Mouse (Mus musculus) liver, embryonic 14.5 days (tissue): ENCODE measurements at regions not wholly inside any gene's neighbourhood (a gene's known extent, or its start where the extent isn't known, plus 50 kb on each side); places are given as distances from the start of the nearest gene placed in this dataset.

Experiments
- ATAC-seq: fragments of 200-750 bp; cut with Nextera tagmentation; 2 replicates; pipeline ENCODE4 v1.8.0; 2017; ENCODE audit warnings: moderate number of reproducible peaks, mild to moderate bottlenecking, moderate library complexity; ENCODE audit not compliant: insufficient read depth
- DNase-seq, 3 experiments: peaks; one replicate each; pipeline ENCODE4 v3.0.0-alpha.2; 2012 to 2013; ENCODE audit warnings: low read depth in 3 of 3, low spot score in 3 of 3
- H3K27ac ChIP-seq: fragments of 300-500 bp; sonication (generic); 2 replicates; pipeline ENCODE4 v1.5.1; 2014; ENCODE audit warnings: moderate library complexity, mild to moderate bottlenecking, control low read depth, inconsistent platforms
- H3K27me3 ChIP-seq: fragments of 300-500 bp; sonication (generic); 2 replicates; pipeline ENCODE4 v1.6.1; 2014; ENCODE audit warnings: mild to moderate bottlenecking, low read length, moderate library complexity; ENCODE audit not compliant: control insufficient read depth, insufficient read depth
- H3K36me3 ChIP-seq: fragments of 300-500 bp; sonication (generic); replicated peaks from 2 replicates; pipeline ENCODE4 v1.6.1; 2014; ENCODE audit warnings: low read depth; ENCODE audit not compliant: control insufficient read depth, insufficient read depth
- H3K4me1 ChIP-seq, 2 experiments: fragments of 200-500 bp in 1 of 2; fragments of 300-500 bp in 1 of 2; sonication (generic) in 1 of 2; replicated peaks; 2 replicates each; pipeline ENCODE4 v1.6.1; 2012 to 2014; ENCODE audit warnings: antibody characterized with exemption in 1 of 2, inconsistent platforms in 1 of 2, low read length in 1 of 2; ENCODE audit not compliant: control insufficient read depth in 2 of 2, insufficient read depth in 2 of 2
- H3K4me2 ChIP-seq: fragments of 300-500 bp; sonication (generic); 2 replicates; pipeline ENCODE4 v1.6.1; 2014; ENCODE audit warnings: low read depth, mild to moderate bottlenecking, control low read depth, moderate library complexity
- H3K4me3 ChIP-seq, 2 experiments: fragments of 200-500 bp in 1 of 2; fragments of 300-500 bp in 1 of 2; sonication (generic) in 1 of 2; 2 replicates each; pipeline ENCODE4 v1.5.1; 2012 to 2014; ENCODE audit warnings: low read depth in 2 of 2, low read length in 2 of 2, mild to moderate bottlenecking in 2 of 2, control low read depth in 1 of 2, inconsistent platforms in 1 of 2, moderate library complexity in 1 of 2; ENCODE audit not compliant: insufficient read depth in 1 of 2
- H3K9ac ChIP-seq: fragments of 300-500 bp; sonication (generic); replicated peaks from 2 replicates; pipeline ENCODE4 v1.6.1; 2014; ENCODE audit warnings: mild to moderate bottlenecking, control low read depth, moderate library complexity
- H3K9me3 ChIP-seq: fragments of 300-500 bp; sonication (generic); 2 replicates; pipeline ENCODE4 v1.6.1; 2016; ENCODE audit warnings: low read length, mixed read lengths; ENCODE audit not compliant: control insufficient read depth
- CTCF ChIP-seq: IDR thresholded peaks from 2 replicates; pipeline ENCODE4 v1.5.1; 2016; ENCODE audit warnings: antibody characterized with exemption, low read depth, control low read depth
- EP300 ChIP-seq: IDR thresholded peaks from 2 replicates; pipeline ENCODE4 v1.6.1; 2016; ENCODE audit warnings: antibody characterized with exemption, low read depth
- WGBS: fragments of 180-500 bp; shearing (Covaris S2); extraction: QIAGEN DNeasy Blood & Tissue Kit; methylation state at CpG from one replicate; pipeline ENCODE4 v1.1.7; 2014; ENCODE audit not compliant: insufficient replicate concordance; 5-methylcytosine and 5-hydroxymethylcytosine counted together

DNA sequence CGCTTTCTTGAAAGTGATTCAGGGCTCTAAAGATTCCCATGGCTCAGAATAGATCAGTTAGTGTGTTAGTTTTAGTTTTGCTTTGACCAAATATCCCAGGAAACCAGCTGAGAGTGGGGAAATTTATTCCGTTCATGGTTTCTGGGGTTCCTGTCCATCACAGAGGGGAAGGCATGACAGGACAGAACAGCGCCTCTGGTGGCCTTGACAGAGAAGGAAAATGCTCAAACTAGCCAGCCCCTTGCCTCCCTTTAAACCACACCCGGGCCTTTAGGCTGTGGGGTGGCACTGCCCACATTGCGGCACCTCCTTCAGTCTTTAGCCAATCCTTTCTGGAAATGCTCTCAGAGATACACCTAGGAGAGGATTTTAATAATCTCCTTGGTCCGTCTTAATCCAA, 76.1 kb upstream of the 1600014C23Rik start:
- Histone ChIP-seq H3K4me2 (no peak overlapping the region), H3K4me1 (no peaks in the 10 kb centered on the region), H3K36me3 (no peaks in the 10 kb centered on the region), H3K9me3 (no peaks in the 10 kb centered on the region), H3K27me3 (peaks cover 9% of the 10 kb centered on the region), H3K9ac (no peak overlapping the region), H3K4me3 (no peak overlapping the region), H3K27ac (no peak overlapping the region)
- 71% methylated on average over 6 of the region's 6 CpGs for WGBS
- ATAC-seq (no peak), DNase-seq (no peak)
- TF ChIP-seq CTCF (peak; percentile 40), EP300 (no peak)

DNA sequence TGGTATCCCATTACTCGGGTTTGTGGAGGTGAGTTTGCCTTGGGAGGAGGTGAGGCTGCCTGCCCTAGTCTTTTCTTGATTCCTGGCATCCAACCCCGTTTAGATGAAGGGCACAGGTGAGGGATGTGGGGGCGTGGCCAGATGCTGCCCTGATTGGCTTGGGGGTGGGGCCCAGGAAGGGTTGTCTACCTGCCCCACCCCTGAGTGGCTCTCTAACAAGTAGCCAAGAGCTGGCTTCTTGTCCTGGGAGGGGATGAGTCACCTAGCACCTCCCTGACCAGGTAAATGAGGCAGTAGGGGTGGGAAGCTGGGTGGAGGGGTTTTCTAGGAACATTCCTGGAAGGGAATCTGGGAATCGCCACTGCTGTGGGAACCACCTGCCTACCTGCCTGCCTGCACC, 74.7 kb upstream of the 1600014C23Rik start:
- WGBS, result 30% methylated on average over 4 of the region's 4 CpGs
- no peaks in the 10 kb centered on the region for H3K4me1 ChIP-seq
- H3K27me3 ChIP-seq, result peaks cover 14% of the 10 kb centered on the region
- H3K36me3 ChIP-seq, result no peaks in the 10 kb centered on the region
- ATAC-seq (no peak), DNase-seq (no peak)
- H3K27ac ChIP-seq, result no peak overlapping the region
- no peak overlapping the region for H3K4me3 ChIP-seq
- TF ChIP-seq CTCF (no peak), EP300 (no peak)
- H3K9ac ChIP-seq, result no peak overlapping the region
- no peaks in the 10 kb centered on the region for H3K9me3 ChIP-seq
- no peak overlapping the region for H3K4me2 ChIP-seq

DNA sequence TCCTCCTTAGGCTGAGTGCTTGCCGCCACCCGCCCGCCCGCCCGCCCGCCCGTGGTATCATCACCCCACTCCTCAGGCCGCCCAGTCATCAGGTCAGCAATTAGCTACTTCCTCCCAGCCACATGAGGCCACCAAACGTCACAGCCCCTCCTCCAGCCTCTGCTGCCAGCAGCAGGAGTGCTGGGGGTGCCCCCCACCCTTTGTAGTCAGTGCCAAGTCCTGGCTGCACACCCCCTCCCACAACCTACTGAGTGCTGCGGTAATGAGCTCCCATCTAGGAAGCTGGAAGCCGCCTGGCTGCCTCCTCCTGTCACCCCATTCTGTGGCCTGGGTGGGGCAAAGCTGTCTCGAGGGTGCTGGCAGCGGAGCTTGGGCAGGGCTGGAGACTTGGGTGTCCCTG, 73.8 kb upstream of the 1600014C23Rik start:
- Histone ChIP-seq H3K4me2 (no peak overlapping the region), H3K36me3 (no peaks in the 10 kb centered on the region), H3K4me3 (no peak overlapping the region), H3K9ac (no peak overlapping the region), H3K27ac (no peak overlapping the region), H3K27me3 (peaks cover 14% of the 10 kb centered on the region), H3K4me1 (no peaks in the 10 kb centered on the region), H3K9me3 (no peaks in the 10 kb centered on the region)
- TF ChIP-seq CTCF (no peak), EP300 (no peak)
- 41% methylated on average over 13 of the region's 13 CpGs for WGBS
- DNase-seq, result no peak
- no peak for ATAC-seq

DNA sequence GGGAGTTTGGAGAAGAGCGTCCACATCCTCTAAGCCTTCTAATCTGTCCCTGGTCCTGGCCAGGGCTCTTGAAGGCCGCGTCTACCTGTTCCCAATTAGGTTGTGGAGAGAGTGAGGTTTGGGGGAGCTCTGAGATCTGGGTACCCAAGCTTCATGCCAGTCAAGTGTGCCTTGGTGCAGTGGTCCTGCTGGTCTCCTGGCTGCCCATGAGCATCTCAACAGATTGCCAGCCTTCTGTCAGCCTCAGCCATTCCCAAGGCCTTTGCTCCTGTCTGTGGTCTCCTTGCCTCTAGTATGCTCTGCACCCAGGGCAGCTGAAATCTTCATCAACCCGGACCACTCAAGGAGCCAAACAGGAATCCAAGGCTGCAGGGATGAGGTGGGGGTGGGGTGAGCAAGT, 73.2 kb upstream of the 1600014C23Rik start:
- no peak for TF ChIP-seq EP300
- ATAC-seq (no peak), DNase-seq (no peak)
- no peaks in the 10 kb centered on the region for H3K9me3 ChIP-seq
- no peak overlapping the region for H3K27ac ChIP-seq
- peaks cover 14% of the 10 kb centered on the region for H3K27me3 ChIP-seq
- no peaks in the 10 kb centered on the region for H3K4me1 ChIP-seq
- H3K4me2 ChIP-seq, result no peak overlapping the region
- H3K36me3 ChIP-seq, result no peaks in the 10 kb centered on the region
- no peak overlapping the region for H3K9ac ChIP-seq
- no peak overlapping the region for H3K4me3 ChIP-seq
- 59% methylated on average over 4 of the region's 4 CpGs for WGBS

DNA sequence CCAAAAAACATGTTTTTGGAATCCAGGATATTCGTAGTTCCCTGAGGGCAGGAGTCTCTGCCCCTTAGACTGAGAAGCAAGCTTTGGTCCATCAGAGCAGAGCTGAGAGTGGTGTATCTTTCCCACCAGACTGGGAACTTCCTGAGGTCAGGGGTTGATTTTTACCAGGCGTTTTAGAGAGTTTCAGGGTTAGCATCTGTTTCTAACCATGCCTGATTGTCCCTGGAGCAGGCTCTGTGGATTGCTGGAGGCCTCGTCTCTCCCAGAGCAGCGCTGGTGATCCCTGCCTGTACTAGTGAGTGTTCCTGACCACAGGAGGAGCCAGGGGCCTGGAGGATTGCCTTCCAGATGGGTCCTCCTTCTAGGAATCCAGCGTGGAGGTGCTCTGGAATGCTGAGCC, 72.8 kb upstream of the 1600014C23Rik start:
- no peak for ATAC-seq
- Histone ChIP-seq H3K9me3 (no peaks in the 10 kb centered on the region), H3K4me1 (no peaks in the 10 kb centered on the region)

More for the DNA sequence above, 72.8 kb upstream of the 1600014C23Rik start:
- Histone ChIP-seq H3K4me2 (no peak overlapping the region), H3K36me3 (no peaks in the 10 kb centered on the region), H3K9ac (no peak overlapping the region), H3K4me3 (no peak overlapping the region), H3K27me3 (peaks cover 14% of the 10 kb centered on the region), H3K27ac (no peak overlapping the region)
- DNase-seq, result no peak
- WGBS, result 46% methylated on average over 5 of the region's 5 CpGs
- no peak for TF ChIP-seq CTCF
- no peak for TF ChIP-seq EP300
